Mouse (Mus musculus) megakaryocyte, embryonic 14.5 days (primary cell): ENCODE measurements around the gene Slc12a6.

Experiments used
- FLI1 ChIP-seq: IDR thresholded peaks from 2 replicates; pipeline ENCODE4 v1.6.1; 2012; ENCODE audit warnings: low read length, inconsistent platforms, mixed read lengths
- GATA1 ChIP-seq: IDR thresholded peaks from 3 replicates; pipeline ENCODE4 v1.6.1; 2012; ENCODE audit warnings: mixed read lengths, low read length, inconsistent platforms, borderline replicate concordance

DNA sequence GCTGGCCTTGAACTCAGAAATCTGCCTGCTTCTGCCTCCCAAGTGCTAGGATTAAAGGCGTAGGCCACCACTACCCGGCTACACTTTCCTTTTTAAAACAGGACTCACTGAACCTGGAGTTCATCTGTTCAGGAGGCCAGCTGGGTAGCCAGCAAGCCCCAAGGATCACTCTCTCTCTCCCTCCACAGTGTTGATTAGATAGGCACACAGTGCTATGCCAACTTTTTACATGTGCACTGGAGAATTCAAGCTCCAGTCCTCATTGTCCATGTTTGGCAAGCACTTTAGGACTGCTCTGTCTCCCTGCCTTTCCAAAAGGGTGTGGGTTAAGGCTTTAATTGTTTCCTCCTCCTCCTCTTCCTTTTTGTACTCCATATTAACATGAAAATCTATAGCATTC, 4.4 kb downstream of the Slc12a6 start:
- TF ChIP-seq GATA1 (no peak), FLI1 (no peak)
